Mouse (Mus musculus): ENCODE results near the gene Myog.
"Not testable (repeated sequence)": the region's sequence is repeated elsewhere in the genome, so short reads cannot be mapped to it uniquely, and the experiment has no call there.

The Myog gene

DNA sequence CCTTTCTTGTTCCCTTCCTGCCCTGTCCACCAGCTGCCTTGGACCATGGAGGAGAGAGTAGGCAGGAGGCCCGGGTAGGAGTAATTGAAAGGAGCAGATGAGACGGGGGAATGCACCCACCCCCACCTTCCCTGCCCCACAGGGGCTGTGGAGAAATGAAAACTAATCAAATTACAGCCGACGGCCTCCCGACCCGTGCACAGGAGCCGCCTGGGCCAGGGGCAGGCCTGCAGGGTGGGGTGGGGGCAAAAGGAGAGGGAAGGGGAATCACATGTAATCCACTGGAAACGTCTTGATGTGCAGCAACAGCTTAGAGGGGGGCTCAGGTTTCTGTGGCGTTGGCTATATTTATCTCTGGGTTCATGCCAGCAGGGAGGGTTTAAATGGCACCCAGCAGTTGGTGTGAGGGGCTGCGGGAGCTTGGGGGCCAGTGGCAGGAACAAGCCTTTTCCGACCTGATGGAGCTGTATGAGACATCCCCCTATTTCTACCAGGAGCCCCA lies at the start of gene Myog:
Myog (plus strand) TSS at position 392 of the 502 bp plus-strand sequence.
- no peak for ATAC-seq (ENCODE audit: insufficient number of reproducible peaks, low FRiP score, low TSS enrichment)

DNA sequence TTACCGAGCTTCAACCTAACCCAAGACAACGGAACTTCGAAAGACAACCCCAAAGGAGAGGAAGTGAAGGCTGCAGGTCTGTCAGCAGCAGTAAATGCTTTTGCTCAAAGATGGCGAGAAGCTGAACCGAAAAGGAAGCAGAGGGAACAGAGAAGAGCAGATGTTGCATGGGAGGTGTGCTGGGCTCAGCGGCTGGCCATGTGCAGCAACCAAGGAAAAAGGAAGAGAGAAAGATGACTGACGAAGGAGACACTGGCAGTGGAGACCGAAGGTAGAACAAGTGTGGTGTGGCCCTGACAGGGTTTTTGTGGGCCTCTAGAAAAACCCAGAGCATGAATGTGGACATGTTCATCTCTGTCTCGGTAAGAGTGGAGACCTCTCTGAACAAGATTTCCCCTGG lies 49.1 kb upstream of the Myog start:
- ATAC-seq (ENCODE audit: insufficient number of reproducible peaks, low FRiP score, low TSS enrichment): no peak

DNA sequence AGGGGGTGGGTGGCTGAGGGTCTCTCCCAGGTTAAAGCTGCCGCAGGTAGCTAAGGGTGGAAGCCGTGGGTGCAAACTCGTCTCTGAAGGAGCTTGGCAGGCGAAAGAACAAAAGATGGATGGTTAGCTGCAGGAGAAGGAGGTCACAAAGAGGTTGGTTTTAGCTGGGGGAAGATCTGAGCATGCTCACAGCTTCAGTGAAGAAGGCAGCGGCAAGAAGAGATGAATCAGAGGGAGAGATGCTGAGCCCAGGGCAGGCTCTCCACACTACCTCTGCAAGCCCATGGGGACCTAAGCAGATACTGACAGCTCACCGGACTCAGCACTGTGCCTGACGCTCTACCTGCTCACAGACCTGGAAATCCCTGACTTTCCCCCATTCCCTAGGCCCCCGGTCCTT lies 48.5 kb upstream of the Myog start:
- ATAC-seq (ENCODE audit: insufficient number of reproducible peaks, low FRiP score, low TSS enrichment): no peak

DNA sequence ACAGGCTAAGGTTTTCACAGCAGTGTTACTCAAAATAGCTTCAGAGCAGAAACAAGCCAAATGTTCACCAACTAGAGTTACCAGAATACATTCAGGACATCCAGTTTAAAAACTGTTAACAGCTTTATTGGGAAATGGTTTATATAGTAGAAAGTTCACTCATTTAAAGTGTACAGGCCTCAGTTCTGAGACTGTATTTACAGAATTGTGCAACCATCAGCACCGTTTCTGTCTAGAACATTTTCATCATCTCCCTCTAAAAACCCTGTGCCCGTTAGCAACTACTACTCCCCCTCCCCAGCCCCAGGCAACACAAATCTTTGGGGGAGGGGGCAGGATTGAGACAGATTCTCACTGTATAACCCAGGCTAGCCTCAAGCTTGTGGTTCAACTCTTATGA lies 47.5 kb upstream of the Myog start:
- no peak for ATAC-seq (ENCODE audit: insufficient number of reproducible peaks, low FRiP score, low TSS enrichment)

DNA sequence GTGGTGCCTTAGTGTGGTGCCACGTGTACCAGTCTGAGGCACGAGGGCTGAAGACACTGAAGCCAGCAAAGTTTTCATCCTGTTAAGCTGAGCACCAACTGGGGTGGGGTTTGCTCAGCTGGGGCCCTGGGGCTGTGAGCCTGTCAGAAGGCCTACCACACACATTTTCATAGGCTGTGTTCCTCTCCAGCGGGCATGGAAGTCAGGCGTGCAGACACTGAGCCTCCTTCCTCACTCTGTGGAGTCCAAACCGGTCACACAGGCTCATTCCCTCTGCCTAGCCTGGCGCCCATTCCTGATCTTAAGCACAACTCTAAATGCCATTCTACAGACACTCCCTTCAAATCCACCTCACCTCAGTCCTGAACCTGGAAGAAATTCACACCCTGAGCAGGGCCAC lies 46.3 kb upstream of the Myog start:
- ATAC-seq (ENCODE audit: insufficient number of reproducible peaks, low FRiP score, low TSS enrichment): no peak

DNA sequence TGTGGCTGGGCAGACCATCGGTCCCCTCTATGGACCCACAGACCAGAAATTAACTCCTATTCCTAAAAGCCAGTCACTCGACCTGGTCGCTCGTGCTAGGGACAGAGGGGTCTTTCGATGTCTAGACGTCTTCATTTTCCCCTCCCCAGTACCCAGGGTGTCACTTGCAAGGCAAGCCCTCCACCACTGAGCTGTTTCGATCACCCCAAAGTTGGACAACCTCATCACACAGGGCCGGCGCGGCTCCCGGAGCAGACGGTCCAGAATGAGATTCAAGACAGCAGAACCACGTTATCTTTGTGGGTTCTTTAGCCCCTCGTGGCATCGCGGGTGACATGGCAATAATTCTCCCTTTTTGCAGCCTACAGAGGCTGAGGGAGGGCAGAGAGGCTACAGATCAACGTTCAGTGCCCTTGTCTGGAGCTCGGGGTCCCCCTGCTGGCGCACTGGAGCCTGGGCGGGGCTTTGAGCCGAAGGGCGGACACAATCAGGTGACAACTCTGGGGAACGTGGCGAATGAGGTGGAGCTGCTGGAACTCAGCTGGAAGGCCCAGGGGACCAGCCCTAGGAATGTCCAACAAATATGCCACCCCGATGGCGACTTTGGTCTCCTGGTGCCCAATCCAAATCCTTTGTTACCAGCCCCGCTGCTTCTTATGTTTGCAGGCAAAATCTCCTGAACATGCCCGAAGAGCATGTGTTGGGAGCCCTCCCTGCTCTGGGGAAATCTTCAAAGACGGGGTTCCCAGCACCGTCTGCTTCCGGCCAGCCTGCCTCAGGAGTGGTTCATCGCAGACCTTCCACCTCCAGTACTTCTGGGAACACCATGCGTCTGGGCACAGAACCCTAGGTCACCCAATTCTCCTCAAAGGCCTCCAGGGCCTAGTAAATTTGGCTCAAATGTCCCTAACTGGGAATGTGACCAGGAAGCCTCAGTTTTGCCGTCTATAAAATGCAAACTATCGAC lies 45.6 kb upstream of the Myog start:
- ATAC-seq (ENCODE audit: insufficient number of reproducible peaks, low FRiP score, low TSS enrichment): peak; percentile 90

DNA sequence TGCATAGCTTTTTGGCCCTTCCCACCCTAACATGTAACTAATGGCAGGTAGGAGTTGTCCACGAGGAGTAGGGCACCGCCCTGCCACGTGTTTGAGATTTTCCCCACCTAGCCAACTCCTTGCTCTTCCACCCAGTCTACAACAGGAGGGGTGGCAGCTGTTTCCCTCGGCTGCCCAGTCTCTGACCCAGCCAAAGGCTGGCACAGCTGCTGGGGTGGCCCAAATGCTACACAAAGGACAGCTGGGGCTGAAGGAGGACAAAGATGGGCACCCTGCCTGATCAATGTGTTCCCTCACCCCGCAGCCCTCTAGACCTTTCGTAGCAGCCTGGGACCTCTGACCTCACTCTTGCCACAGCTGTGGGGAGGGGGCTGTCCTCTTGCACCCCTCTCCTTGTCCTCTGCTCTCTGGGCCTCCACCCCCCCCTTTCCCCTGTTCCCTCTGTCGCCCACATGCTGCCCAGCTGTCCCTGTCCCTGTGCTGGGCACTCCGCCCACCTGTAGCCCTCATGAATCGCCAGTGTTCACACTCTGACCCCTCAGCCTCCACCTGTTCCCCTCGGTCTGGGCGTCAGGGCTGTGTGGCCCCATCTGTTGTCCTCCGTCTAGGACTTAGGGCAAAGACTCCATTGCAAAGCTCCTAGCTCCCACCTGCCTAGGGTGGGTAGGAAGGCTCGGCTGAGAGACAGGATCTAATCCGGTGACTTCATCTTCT lies 44.6 kb upstream of the Myog start:
- ATAC-seq (ENCODE audit: insufficient number of reproducible peaks, low FRiP score, low TSS enrichment): no peak

DNA sequence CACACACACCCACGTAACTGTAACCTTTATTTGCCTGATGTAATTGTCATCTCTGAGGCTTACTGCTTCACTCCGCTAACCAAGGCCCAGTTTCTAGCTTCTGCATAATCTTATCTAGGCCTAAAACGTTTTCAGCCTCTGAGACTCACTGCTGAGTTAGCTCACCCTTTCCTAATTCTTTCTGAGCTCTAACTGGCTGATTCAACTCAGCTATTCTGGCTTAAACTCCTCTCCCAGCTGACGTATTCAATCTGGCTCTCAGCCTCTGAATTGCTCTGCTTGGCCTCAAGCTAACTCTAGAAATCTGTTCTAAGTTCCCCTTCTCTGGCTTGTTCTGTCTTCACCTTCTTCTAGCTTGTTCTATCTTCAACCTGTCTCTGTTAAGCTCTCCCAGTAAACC lies 43.2 kb upstream of the Myog start:
- no peak for ATAC-seq (ENCODE audit: insufficient number of reproducible peaks, low FRiP score, low TSS enrichment)

DNA sequence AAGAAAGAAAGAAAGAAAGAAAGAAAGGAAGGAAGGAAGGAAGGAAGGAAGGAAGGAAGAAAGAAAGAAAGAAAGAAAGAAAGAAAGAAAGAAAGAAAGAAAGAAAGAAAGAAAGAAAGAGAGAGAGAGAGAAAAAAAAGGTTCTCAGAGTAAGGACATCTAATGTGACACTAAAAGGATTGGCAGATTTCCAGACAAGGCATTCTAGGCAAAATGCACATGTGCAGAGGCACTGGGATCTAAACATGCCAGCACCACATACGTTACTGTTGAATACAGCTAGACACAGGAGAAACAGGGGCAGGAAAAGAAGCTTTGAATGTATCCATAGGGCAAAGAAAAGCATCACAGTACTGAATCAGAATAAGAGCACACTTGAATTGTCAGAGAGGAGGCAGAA lies 40.1 kb upstream of the Myog start:
- not testable (repeated sequence) for ATAC-seq (ENCODE audit: insufficient number of reproducible peaks, low FRiP score, low TSS enrichment)

DNA sequence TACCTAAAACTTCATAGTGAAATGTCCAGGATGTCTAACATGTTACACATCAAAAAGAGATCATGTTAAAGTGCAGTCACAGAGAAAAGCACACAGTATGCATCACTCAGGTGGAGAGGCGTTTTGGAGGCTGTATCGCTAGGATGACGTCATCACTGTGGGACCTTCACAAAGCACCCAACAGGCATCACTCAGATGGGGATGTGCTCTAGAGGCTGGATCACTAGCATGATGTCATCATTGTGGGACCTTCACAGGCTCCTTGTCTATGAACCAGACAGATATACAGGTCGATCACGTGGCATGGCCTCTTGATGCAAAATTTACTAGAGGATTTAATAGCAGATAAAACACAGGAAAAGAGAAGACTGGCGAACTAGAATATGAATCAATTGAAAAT lies 25.4 kb upstream of the Myog start:
- no peak for ATAC-seq (ENCODE audit: insufficient number of reproducible peaks, low FRiP score, low TSS enrichment)

DNA sequence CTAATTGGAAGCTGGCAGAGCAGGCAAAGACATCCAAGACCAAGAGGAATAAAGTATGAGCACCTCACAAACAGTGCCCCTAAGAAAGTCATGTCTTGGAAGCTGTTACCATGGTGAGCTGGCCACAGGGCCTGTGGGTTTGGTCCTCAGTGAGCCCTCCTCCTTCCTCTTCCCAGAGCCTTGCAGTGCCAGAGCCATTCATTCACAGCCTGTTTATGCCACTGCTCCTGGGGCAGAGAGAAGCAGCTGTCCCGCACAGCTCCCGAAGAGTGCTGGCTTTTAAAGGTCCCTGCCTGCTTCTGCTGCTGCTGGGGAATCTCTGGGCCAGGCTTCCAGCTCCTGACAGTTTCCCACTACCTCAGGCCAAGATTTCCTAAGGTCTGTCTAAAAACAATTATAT lies 24.0 kb upstream of the Myog start:
- no peak for ATAC-seq (ENCODE audit: insufficient number of reproducible peaks, low FRiP score, low TSS enrichment)

DNA sequence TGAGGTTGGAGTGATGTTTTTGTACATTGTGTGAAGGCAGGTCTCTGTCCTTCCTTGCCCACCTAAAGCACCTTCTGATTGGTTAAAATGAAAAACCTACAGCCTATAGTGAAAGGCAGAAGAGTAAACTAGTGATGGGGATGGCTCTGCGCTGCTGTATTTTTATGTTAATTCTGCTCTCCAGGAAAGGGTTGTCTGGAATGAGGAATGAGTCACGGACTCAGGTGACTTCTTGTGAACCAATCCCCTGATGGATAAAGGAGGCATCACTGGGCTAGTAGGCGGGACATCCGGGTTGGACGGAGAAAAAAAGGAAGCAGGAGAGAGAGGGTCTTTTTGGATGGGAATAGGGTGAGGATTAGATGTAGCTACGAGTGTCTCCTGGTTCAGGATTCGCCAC lies 19.8 kb upstream of the Myog start:
- ATAC-seq (ENCODE audit: insufficient number of reproducible peaks, low FRiP score, low TSS enrichment): no peak

DNA sequence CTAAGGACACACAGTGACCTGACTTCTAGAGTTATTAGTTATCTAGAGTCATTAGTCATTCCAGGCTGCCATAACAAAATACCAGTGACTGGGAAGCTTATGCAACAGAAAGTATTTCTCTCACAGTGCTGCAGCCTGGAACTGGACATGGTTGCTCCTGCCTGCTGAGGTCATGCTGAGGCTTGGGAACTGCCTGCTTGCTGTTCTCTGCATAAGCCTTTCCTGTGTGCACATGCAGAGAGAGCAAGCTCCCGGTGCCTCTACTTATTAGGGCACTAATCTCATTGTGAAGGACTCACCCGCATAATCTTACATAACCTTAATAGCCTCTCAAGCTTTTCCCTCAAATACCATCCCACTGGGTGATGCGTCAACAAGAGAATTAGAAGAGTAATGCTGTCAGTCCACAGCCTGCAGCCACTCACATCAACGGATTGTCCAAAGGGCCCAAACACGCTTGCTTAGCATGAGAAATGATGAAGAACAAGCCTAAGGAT lies 17.0 kb upstream of the Myog start:
- no peak for ATAC-seq (ENCODE audit: insufficient number of reproducible peaks, low FRiP score, low TSS enrichment)

DNA sequence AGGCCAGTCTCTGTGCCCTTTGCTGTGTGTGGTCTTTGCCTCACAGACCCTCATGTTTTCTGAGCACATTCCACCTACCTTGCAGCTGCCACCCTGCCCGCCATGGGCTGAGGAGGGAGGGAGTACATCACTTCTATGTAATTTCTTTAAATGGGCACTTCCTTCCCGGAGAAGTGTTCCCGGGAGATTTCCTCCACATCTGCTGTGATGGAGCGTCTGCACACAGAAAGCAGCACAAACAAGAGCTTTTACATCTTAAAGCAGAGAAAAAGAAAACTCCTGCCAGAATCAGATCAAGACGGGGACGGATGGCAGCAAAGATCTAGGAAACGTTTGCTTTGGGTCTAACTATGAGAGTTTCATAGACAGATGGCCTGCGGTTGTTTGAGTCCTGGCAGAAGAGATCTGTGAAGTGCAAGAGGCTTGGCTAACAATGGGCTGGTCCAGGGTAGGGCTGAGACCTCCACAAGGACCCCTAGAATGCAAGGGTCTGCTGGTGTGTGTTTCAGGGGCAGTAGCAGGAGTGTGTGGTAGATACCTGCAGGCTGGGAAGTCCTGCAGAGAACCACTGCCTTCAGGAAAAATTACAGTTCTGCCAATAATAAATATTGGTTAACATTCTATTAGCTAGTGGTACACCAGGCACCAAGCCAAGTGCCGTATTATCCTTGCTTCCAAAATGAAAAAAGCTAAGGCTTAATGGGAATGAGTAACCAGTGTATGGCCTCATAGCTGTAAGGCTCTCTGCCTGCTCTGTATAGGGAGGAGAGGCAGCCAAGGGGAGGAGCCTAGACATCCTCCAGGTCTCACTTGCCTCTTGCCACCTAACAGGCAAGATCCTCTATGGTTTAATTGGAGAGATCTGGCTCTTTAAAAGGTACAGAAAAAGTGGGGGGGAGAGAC lies 16.0 kb upstream of the Myog start:
- ATAC-seq (ENCODE audit: insufficient number of reproducible peaks, low FRiP score, low TSS enrichment): peak; percentile 73

DNA sequence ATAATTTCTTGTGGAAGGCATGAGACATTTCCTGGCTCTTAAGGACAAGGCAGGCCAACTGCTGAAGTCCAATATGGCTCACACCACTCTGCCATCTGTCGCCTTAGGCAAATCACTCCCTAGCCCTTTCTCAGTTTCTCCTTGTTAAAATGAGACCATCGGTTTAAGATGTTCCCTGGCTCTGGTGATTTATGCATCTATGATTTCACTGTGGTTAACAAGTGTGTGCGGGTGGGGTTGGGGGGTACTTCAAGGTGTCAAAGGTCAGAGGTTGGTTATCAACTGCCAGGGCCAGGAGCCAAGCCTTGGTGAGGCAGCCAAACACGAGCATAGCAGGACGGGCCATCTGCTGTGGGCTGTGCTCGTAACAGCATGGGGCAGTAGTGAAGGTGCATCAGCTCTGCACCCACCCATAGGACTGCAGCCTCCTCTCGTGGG lies 15.3 kb upstream of the Myog start:
- ATAC-seq (ENCODE audit: insufficient number of reproducible peaks, low FRiP score, low TSS enrichment): peak; percentile 62

DNA sequence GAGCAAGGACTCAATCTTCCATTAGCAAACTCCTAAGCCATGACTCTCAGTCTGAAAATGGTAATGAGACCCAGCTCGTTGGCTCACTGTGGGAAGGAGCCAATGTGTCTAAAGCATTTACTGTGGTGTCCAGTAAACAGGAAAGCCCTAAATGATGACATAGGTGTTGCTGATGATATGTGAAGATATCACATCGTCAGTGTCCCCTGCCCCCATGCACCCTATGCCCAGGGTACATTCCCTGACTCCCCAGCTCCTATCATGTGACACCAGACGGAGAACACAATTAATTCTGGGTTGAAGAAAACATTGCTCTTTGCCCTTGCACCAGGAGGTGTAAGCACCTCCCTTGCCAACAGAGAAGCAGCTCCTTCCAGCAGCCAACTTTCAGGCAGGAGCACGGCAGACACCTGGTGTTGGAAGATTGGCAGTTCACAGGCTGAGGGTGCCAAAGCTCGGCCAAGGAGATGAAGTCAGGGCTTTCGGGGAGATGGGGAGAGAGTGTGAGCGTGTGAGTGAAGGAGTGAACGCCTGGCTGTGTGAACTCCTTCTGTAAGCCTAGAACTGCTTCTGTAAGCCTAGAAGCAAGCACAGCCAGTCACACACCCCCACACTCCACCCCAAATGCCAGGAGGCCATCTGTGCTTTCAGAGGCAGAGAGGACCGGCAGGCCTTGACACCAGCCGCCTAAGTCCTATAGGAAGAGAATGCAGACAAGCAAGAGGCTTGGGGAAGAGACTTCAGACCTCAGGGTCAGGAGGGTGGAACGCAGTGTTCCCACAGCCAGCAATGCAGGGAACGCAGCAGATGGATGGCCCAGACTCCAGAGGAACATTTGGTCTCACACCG lies 13.9 kb upstream of the Myog start:
- peak; percentile 65 for ATAC-seq (ENCODE audit: insufficient number of reproducible peaks, low FRiP score, low TSS enrichment)

DNA sequence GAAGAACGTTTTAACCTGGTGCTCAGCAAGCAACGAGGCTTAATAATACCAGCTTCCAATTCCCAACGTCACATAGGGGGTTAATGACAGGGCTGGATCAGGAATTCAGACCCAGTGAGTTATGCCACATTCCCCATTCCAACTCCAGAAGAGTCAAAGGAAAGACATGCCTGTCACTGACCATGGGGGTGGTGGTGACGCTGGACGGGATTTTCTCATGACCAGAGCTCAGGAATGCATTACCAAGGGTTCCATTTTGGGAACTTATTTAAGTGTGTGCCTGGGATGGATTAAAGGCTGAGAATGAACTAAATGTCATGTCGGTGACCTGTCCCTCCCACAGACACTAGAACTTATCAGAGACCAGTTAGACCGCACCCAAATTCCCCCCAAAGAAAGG lies 13.0 kb upstream of the Myog start:
- no peak for ATAC-seq (ENCODE audit: insufficient number of reproducible peaks, low FRiP score, low TSS enrichment)

DNA sequence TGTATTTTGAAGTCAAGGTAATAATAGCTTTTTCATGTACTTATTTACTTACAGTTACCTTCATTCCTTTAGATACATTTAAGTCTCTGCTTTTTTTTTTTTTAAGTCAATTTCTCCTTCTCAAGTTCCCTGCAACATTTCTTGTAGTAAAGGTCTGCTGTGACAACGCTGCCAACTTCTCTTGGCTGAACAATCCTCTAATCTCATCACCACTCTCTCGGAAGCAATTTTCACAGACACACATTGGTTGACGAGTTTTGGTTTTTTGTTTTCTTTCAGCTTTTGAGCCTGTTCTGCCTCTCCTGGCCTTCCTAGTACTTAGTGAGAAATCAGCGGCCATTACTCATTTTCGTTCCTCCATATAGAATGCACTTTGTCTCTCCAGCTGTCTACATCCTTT lies 9.6 kb upstream of the Myog start:
- ATAC-seq (ENCODE audit: insufficient number of reproducible peaks, low FRiP score, low TSS enrichment): no peak

DNA sequence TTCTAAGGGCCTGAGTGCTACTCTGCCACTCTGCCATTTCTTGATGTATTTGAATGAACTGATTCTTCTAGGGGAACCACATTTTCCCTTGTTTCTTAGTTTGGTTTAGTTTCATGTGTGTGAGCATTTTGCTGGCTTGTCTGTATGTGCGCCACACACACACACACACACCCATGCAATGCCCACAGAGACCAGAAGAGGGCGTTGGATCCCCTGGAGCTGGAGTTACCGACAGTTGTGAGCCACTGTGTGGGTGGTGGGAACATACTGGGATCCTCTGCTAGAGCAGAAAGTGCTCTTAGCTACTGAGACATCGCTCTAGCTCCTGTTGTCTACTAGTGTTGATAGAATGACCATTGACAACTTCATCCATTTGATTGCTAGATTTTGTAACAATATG lies 8.2 kb upstream of the Myog start:
- ATAC-seq (ENCODE audit: insufficient number of reproducible peaks, low FRiP score, low TSS enrichment): no peak

Data from cerebellum, adult (tissue).